Mouse (Mus musculus) testis, adult 2 months (tissue): ENCODE measurements around the gene Trim24.

Experiments
- CTCF ChIP-seq: fragments of 200-500 bp; IDR thresholded peaks from 2 replicates; pipeline ENCODE4 v1.5.1; 2012; ENCODE audit warnings: low read depth, mild to moderate bottlenecking, inconsistent platforms, low read length, moderate library complexity; ENCODE audit not compliant: control insufficient read depth, insufficient read depth, insufficient replicate concordance
- POLR2A ChIP-seq: fragments of 200-500 bp; IDR thresholded peaks from 2 replicates; pipeline ENCODE4 v1.6.1; 2012; ENCODE audit warnings: low read depth, mild to moderate bottlenecking, inconsistent platforms, low read length, moderate library complexity; ENCODE audit not compliant: control insufficient read depth

DNA sequence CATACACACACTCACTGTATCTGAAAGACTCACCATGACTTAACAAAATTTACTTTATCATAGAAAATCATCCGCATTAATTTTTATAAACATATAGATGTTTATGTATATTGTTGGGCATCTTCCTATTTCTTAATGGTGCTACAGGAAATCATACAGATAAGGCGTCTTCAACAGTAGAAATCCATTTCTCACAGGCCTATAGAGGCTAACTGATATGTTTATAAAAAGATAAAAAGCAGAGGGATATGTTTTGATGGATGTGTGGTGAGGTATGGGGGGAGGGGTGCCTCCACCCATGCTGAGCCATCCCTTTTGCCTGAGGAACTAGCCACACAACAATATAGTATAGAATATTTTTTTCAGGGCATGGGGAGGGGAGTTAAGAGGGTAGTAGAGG is 15.2 kb upstream of the Trim24 start:
- TF ChIP-seq POLR2A = no peak
- no peak for TF ChIP-seq CTCF
